Mouse (Mus musculus): ENCODE measurements around the gene Tbx5.

Gene Tbx5

DNA sequence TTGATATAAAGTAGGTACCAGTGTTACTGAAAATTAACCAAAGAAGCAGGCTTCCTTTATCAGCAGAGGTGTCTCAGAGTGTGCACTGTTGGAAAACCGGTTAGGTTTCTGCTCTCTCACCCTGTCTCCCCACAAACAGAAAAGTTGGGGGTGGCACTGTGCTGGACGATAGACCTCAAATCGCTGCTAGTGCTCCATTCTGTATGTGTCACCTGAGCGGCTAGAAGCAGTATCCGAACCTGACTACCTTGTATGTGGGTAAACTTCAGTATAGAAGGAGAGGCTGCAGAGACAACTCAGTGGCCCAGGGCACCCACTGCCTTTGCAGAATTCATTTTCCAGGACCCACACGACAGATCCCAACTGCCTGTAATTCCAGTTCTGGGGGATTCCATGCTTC lies 23.8 kb upstream of the Tbx5 start:
- no peak for ATAC-seq (ENCODE audit: insufficient number of reproducible peaks, low FRiP score, low TSS enrichment)

DNA sequence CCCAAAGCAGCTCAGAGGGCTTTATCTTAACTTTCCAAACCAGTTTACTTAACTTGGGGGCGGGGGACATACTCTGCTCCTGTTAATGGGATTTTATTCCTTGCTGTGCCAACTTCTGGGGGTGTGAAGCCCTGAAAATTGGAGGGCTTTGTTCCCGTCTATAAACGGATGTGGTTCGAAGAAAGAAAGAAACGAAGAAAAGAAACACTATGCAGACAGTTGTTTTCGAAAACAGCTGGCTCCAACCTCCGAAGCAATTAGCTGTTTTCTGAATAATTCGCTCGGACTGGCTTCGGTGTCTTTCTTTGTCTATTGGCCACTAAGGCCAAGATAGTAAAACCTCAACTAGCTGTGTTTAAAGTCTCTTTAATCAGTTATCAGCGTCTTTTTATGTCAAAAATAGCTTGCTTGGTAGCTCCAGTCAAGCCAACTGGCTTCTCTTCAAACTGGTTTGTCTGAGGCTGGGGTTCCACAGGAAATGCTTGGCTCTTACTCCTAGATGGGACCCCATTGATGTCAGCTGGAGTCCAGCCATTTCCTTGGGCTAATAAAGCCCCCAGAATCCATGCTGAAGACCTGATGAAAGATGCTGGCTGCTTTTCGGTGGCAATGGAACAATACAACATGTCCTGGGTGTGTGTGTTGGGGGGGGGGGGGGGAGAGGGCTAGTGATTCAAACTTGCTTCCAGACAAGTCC lies 21.3 kb upstream of the Tbx5 start:
- ATAC-seq (ENCODE audit: insufficient number of reproducible peaks, low FRiP score, low TSS enrichment), result no peak

DNA sequence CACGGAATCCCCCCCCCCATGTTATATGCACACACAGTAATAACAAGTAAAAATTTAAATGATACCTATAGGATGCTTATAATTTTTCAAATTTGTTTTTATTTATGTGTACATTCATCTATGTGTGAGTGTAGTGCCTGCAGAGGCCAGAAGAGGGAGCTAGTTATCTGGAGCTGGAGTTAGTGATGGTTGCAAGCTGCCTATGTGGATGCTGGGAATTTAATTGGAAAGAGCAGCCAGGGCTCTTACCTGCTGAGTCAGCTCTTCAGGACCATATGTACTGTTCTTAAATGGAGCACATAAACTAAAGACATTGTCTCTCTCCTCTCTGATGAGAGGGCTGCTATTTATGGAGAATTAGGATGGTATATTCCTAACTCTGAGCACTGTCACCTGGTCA lies 17.2 kb upstream of the Tbx5 start:
- ATAC-seq (ENCODE audit: insufficient number of reproducible peaks, low FRiP score, low TSS enrichment), result no peak

DNA sequence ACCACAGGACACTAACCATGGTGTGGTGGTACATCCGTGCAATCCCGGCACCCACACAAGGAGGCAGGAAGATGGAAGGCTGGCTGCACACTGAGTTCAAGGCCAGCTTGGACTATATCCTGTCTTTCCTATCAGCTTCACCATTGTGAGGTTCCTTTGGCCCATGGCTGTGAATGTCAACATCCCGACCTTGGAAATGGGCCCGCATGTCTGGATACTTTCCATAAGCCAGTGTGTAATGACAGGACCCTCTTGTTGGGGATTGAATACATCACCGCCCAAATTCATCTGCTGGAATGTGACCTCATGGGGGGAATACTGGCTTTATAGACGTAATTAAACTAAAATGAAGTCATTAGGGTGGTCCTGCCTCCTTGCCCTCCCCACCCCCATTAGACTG lies 12.0 kb upstream of the Tbx5 start:
- no peak for ATAC-seq (ENCODE audit: insufficient number of reproducible peaks, low FRiP score, low TSS enrichment)

DNA sequence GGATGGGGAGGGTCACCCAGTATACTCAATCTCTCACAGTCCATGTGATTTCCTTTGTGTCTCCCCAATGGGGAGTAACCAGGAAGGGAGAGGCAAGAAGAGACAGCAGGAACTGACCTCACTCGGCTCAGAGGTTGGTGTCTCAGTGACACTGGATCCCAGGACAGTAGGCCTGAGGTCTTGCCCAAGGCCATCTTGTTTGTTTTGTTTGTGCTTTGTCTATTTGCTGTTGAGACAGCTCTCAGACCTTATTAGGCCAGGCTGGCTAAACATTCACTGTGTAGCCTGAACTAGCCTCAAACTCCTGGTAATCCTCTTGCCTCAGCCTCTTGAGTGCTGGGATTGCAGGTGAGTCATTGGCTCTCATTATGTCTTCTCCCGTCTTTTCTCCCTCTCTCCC lies 11.0 kb upstream of the Tbx5 start:
- no peak for ATAC-seq (ENCODE audit: insufficient number of reproducible peaks, low FRiP score, low TSS enrichment)

DNA sequence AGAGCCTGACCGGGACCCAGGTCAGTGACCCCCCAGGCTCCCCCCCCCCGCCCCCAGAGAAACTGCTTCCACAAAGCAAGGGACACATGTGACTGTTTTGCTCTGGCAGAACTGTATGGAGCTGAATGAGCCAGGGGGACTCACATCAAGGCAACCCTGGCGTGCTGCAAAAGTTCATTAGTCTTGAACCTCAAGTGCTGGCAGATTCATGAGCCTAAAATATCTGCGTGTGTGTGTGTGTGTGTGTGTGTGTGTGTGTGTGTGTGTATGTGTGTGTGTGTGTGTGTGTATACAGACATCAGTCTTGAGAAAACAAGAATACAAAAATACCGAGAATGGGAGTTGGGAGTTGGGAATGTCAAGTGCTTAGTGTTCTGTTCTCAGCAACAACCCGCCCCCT lies 5.1 kb upstream of the Tbx5 start:
- no peak for ATAC-seq (ENCODE audit: insufficient number of reproducible peaks, low FRiP score, low TSS enrichment)

DNA sequence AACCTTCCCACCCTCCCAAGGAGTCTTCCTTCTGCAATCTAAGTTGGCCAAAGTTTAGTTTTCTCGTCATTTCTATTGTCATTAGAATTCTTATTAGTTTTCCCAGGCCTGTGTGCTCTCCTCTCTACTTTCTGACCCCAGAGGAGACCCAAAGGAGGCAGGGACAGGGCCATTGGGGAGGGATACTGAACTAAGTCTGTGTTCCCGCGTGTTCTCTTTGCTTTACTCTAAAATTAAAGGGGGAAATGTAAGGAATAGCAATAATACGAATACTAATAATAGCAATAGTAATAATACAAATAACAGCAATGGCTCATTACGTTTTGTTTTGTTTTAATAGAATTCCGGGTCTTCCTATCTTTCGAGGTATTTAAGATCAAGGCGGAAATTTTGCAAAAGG lies 1.9 kb upstream of the Tbx5 start:
- ATAC-seq (ENCODE audit: insufficient number of reproducible peaks, low FRiP score, low TSS enrichment), result no peak

DNA sequence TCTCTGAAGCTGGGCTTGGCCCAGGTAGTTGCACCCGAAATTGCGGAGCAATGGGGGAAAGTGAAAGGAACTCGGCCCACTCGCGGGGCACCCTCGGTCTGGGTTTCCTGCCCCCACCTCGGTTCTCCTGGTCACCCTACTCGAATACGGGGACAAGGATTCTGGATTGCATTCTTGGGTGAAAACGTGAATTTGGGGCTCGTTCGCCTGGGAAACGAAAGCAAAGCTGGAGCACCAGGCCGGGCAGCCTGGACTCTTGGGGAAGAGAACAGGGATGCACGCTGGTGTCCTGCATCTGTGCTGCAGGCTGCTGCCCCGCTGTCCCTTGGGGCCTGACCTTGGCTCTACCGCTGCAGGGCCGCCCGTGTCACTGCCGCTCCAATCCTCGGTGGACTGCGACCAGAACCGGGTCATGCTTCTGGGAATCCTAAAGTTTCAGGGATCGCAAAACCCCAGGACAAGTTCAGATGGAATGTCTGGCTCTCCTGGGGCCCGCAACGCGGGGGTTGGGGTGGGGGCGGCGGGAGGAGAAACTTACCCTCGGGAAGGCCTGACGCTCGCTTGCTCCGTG lies 1.2 kb upstream of the Tbx5 start:
- ATAC-seq (ENCODE audit: insufficient number of reproducible peaks, low FRiP score, low TSS enrichment), result no peak

DNA sequence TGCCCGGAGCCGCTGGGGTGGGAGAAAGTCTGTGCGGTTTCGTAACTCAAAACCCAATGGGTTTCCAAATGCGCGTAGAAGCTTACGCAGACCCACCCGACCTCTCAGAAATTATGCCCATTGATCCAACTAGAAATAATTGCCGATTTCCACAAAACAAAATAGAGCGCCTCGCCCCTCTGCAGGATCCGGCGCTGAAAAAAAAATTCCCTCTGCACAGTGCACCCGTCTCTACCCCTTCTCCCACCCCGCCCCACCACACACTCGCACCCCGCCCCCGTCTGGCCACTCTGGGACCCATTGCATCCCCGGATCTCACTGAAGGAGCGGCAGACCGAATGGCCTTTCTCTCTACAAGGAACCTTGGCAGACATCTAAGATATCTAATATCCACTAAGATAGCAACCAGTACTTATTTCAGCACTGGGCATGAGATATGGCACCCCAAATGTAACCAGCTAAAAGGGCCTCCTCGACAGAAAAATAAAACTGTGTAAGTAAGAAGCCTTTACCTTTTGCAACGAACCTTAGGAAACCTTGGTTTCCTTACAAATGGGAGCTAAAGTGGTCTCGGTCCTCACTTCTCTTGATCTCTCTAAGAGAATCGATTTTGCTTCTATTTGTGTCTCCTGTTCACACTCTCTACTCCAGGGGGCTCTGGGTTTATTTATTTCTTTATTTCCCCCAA lies 533 bp upstream of the Tbx5 start:
- no peak for ATAC-seq (ENCODE audit: insufficient number of reproducible peaks, low FRiP score, low TSS enrichment)

DNA sequence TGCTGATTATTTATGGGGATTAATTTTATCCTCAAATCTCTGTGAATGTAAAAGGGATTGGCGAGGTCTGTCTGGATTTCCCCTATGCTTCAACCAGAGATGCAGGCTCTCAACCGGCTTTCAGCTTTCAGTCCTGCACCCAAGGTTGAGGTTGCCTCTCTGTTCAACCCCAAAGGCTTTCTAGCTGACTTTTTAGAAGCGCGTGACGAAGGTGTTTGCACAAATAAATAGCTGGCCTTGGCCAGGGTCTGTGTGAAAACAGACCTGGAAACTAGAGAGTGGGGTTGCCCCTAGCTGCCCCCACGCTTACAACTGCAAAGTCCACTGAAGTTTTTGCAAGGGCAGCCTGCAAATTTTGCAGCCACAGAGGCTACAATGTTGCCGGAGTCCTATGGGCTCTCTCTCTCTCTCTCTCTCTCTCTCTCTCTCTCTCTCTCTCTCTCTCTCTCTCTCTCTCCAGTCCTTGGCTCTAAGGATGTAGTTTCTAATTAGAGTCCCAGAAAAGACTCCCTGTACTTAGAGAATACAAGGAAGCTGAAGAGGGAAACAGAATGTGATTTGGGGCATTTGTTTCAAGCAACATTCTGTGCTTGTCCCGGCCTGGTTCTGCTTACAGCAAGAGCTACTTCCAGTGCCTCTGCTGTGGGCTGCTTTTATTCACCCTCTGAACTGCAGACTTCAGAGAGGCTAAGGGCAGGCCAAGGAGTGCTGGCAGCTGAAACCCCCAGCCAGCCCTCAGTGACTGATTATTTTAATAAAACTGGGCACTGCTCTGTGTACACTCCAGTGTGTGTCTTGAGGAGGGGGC lies 959 bp downstream of the Tbx5 start:
- ATAC-seq (ENCODE audit: insufficient number of reproducible peaks, low FRiP score, low TSS enrichment), result no peak

DNA sequence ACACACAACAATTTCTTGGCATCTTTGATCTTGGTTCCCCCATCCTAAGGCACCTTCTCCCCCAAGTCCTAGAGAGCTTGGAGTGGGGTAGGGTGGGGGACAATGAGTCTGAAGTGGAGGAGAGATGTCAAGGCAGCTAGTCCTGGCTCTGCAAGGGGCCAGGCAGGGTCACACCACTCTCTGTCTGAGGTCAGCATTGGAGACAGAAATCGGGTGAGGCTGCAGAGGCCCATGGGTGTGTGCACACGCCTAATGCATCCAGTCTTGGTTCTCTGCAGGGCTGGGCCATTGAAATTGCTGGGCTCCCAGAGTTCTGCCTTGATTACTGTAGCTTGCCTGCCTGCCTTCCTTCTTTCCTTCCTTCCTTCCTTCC lies 1.5 kb downstream of the Tbx5 start:
- ATAC-seq (ENCODE audit: insufficient number of reproducible peaks, low FRiP score, low TSS enrichment), result no peak

DNA sequence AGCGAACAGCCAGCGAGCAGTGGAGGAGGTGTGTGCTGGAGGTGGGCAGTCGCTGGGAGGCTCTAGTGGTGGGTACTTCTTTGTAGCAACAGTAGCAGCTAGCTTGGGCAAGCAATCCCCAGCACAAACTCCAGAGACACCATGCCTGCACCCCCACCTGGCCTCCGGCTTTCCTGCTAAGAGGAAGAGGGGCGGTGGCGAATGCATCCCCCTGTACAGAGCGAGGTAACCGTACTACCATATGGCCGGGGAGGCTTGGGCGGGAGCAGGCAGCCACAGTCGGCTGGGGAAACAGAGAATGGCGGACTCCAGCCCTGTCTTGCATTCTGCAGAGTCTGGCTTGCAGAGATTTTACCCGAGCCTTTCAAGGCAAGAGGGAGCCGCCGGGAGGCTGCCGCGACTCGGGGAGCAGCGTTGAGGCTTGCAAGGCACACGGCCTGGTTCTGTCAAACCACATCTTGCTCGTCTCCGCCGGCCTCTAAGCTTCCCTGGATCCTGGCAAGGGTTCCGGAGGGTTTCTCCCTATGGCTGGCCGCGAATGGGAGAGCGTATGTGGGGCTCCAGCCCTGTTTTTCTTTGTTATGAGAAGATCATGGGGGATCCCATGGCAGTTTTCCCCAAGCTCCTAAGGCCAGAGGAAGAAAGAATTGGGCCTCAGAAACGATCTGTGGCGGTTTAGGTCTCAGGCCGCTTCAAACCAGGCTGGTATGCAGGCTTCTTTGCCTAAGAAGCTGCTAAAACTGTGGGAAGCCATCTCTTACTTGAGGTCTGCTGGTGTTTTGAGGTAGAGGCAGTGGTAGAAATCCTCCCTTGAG lies 2.8 kb downstream of the Tbx5 start:
- ATAC-seq (ENCODE audit: insufficient number of reproducible peaks, low FRiP score, low TSS enrichment), result no peak

DNA sequence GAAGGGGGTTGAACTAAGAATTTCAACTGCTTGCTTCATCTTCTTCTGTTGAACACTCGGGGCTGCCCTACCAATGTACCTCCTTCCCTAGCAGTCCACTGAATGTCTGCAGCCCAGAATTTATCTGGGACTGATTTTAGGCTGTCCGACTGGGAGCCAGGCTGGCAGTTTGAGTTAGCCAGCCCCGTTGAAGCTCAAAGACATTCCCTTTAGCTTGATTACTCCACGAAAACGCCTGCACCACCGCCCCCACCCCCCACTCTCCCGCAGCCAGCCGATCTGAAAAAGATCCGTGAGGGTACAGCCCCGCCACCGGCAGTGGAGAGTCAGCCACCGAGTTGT lies 3.4 kb downstream of the Tbx5 start:
- no peak for ATAC-seq (ENCODE audit: insufficient number of reproducible peaks, low FRiP score, low TSS enrichment)

DNA sequence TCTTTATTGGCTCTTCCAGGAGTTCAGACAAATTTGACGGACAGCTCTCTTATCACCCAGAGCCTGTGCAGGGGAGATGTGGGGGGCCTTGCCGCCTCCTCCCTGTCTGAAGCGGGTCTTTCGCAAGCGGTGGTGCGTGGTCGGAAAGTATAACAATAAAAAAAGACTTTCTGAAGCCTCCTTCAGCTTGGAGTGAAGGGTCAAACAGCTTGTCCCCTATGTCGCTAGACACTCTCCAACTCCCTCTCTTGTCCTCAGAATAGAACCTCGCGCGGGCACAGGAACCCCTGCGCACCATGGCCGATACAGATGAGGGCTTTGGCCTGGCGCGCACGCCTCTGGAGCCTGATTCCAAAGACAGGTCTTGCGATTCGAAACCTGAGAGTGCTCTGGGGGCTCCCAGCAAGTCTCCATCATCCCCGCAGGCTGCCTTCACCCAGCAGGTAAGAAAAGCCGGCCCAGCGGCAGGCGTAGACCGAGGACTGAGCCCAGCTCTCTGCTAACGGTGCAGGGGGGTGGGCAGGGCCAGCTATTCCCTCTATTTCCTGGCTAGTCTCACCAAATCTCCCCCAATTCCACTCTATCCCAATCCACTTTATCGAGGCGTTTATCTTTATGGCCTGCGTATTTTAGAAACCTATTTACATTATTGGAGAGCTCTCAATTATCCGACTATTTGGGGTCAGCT lies 4.3 kb downstream of the Tbx5 start:
- no peak for ATAC-seq (ENCODE audit: insufficient number of reproducible peaks, low FRiP score, low TSS enrichment)

DNA sequence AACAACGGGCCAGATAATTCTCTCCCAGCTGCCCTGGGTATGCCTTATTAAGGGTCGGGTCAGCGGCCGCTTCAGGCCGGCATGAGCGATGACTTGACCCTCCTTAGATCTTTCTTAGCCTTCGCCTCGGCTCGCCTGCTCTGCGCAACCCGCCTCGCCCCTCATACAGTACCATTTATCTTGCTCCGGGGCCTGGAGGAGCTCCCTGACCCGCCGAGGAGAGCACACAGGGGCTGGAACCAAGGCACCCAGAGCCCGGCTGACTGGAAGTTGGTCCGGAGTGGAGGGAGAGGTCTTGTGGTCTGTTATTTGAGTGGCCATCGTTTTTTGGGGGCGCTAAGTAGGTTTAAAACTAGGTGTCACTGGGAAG lies 4.8 kb downstream of the Tbx5 start:
- ATAC-seq (ENCODE audit: insufficient number of reproducible peaks, low FRiP score, low TSS enrichment), result no peak

DNA sequence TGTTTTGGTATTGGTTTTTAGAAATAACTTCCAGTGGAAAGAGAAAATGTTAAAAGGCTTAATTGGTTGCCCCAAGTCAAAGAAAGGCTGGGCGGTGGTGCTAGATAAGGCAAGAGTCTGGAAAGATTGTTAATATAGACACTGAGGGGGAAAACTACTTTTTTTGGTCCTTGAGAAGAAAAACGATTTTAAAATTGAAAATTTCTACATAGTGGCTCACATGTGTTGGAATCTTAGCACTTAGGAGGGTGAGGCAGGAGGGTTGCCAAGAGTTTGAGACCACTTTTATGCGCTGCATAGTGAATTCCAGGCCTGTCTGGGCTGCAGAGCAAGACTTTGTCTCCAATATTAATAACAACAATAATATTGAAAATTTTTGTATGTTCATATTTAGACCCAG lies 5.4 kb downstream of the Tbx5 start:
- no peak for ATAC-seq (ENCODE audit: insufficient number of reproducible peaks, low FRiP score, low TSS enrichment)

DNA sequence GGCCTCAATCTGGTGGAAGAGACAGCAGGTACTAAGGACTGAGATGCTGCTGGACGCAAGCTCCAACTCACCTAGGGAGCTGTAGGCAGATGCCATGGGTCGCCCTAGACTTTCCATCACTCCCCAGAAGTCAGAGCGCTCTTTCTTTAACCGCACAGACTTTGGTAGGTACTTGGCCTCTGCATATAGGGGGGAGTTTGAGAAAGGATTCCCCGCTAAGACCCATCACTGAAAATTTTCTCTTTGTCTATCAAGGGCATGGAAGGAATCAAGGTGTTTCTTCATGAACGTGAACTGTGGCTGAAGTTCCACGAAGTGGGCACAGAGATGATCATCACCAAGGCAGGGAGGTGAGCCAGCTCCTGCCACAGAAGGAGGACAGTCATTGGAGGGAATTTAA lies 6.0 kb downstream of the Tbx5 start:
- ATAC-seq (ENCODE audit: insufficient number of reproducible peaks, low FRiP score, low TSS enrichment), result no peak

DNA sequence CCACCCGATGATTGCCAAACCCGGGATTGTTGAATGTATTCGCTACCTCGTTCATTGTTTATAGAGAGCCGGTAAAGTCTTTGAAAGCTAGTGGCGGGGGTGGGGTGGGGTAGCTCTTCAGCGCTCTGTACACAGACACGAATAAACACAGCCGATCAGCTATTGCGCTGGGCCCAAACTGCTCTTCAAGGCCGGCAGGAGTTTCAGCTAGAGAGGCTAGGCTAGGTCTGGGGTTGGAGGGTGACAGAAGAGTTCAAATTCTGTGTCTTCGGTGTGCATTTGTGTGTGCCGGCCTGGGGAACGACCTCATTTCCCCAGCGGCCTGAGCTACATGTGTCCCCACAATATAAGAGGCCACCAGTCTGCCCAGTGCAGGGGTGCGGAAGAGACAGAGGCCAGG lies 6.7 kb downstream of the Tbx5 start:
- ATAC-seq (ENCODE audit: insufficient number of reproducible peaks, low FRiP score, low TSS enrichment), result no peak

DNA sequence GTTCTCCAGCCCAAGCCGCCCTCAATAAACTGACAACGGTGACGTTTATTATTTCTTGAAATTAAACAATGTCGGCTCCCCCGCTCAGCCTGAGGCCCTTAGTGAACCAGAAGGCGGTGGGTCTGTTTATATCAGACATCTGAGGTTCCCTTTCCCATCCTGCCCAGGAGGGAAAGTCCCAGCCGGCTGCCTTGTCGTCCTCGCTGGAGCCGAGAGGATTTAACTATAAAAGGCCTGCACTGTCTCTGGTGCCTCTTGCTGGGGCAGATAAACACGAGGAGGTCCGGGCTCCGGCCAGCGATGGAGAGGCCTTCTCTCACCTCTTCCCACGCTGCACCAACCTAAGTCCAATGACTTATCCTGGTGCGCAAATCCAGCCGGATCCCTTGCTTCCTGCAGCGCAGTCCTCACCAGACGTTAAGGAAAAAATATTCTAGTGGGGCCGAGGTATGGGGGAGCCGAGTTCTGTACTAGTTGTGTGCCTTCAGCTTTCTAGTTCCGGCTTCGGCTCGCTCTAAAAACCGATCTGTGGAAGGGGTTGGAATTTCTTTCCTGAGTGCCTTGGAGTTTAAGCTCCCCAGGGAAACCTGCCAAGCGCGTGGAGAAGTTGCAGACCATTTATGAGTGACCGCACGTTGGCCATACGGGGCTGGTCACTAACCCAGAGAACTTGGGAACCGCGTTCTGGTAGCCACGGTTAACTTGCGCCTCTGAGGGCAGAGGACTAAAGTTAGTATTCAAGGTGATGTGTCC lies 7.3 kb downstream of the Tbx5 start:
- ATAC-seq (ENCODE audit: insufficient number of reproducible peaks, low FRiP score, low TSS enrichment), result no peak

Data from cerebellum, adult (tissue).